In the genomic region with DNA sequence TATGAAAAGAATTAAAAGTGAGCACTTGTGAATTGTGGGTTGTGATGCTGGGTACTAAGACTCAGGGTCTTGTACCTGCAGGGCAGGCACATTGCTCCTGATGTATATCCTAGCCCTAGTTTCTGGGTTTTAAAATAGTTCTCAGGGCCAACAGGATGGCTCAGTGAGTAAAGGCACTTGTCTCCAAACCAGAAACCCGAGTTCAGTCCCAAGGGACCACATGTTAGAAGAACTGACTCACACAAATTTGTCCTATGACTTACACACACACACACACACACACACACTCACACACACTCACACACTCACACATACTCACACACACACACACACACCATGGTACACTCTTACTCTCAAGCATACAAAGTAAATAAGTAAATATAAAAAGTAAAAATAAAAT, we compare ENCODE assay signal across 20 mouse cellular contexts.
"Had no signal": no experiment of that assay in that cellular context is flagged by ENCODE, and none has a peak within 500 bp of the region (broad histone marks: within the 10 kb centered on the region; RNA-seq: fewer than 3 reads in every experiment).

No protein-coding gene starts in this region.

- DNase-seq: lung, adult 18-20 months; lung, embryonic 14.5 days; lung, postnatal 10 days; lung, postnatal 4 days; retina, postnatal 1 day; right cerebral cortex, adult 18-20 months; right cerebral cortex, postnatal 25 days; right cerebral cortex, postnatal 4 days; spleen, adult 18-20 months; thymus, adult 2 months; thymus, postnatal 25 days; thymus, postnatal 4 days had no signal

- H3K27ac ChIP-seq: midbrain, embryonic 10.5 days; midbrain, embryonic 13.5 days; midbrain, embryonic 15.5 days; neural tube, embryonic 13.5 days; neural tube, embryonic 15.5 days; stomach, embryonic 15.5 days; stomach, postnatal 0 days had no signal

- H3K9ac ChIP-seq: lung, embryonic 14.5 days; midbrain, embryonic 13.5 days; midbrain, embryonic 15.5 days; neural tube, embryonic 13.5 days; neural tube, embryonic 15.5 days; stomach, embryonic 15.5 days had no signal

- ATAC-seq: midbrain, embryonic 13.5 days; midbrain, embryonic 15.5 days had no signal

- H3K4me2 ChIP-seq: lung, embryonic 14.5 days; midbrain, embryonic 13.5 days; midbrain, embryonic 15.5 days; neural tube, embryonic 13.5 days; neural tube, embryonic 15.5 days; stomach, embryonic 15.5 days had no signal

- H3K4me3 ChIP-seq: midbrain, embryonic 10.5 days; midbrain, embryonic 13.5 days; midbrain, embryonic 15.5 days; myocyte; neural tube, embryonic 13.5 days; neural tube, embryonic 15.5 days; stomach, embryonic 15.5 days had no signal

- H3K36me3 ChIP-seq: midbrain, embryonic 10.5 days; midbrain, embryonic 13.5 days; midbrain, embryonic 15.5 days; neural tube, embryonic 13.5 days; neural tube, embryonic 15.5 days; stomach, embryonic 15.5 days had no signal

- H3K4me1 ChIP-seq: stomach, embryonic 15.5 days had no signal

- H3K9me3 ChIP-seq: midbrain, embryonic 10.5 days; midbrain, embryonic 13.5 days; midbrain, embryonic 15.5 days; neural tube, embryonic 13.5 days; neural tube, embryonic 15.5 days; stomach, embryonic 15.5 days had no signal

- H3K27me3 ChIP-seq: midbrain, embryonic 15.5 days; neural tube, embryonic 15.5 days; stomach, embryonic 15.5 days had no signal
